1 mouse cellular context compared by ENCODE assay signal in the genomic region with DNA sequence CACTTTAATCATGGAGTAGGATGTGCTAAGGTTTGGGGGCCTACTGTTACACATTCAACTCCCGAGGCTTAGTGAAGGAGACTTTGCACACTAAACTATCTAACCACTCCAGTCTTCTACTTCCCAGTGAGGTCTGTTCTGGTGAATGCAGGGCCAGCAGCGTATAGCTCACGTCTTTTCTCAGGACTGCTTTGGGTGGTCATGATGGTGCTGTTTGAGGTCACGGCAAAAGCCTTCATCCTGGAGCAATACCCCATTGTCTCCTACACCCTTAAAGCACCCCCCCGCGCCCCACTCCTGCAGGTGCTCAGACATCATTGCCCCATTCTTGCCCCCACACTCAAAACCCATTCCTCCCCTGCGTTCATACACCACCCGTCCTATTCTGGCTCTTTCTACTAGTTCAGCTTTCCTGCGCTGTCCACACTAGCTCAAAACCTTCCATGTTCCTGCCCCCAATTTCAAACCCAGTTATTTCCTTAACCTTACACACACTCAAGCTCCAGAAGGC.
TF ChIP-seq lines count a peak whose summit lies in the region.

No protein-coding gene starts in this region.

TF ChIP-seq in MEL, 35 proteins besides CTCF, POLR2A, EP300 and RAD21 (continued from another document):
- TF ChIP-seq JUND (IDR thresholded peaks at IDR 0.05; ENCODE audit: low read depth, low read length) (no peak), USF1 (IDR thresholded peaks at IDR 0.05; ENCODE audit: low read depth, low read length) (no peak), SMC3 (IDR thresholded peaks at IDR 0.05; ENCODE audit: low read depth, low read length) (no peak), MYB (IDR thresholded peaks at IDR 0.05; ENCODE audit: low read depth, low read length) (no peak), POLR2AphosphoS5 (IDR thresholded peaks at IDR 0.05; ENCODE audit: borderline replicate concordance, low read depth, low read length) (no peak), ZC3H11A (IDR thresholded peaks at IDR 0.05; ENCODE audit: low read depth, low read length) (no peak), TAL1 (IDR thresholded peaks at IDR 0.05; ENCODE audit: low read length) (no peak), GABPA (IDR thresholded peaks at IDR 0.05; ENCODE audit: low read depth, low read length) (no peak), NELFE (IDR thresholded peaks at IDR 0.05; ENCODE audit: low read depth, low read length) (no peak), KAT2A (conservative IDR thresholded peaks at IDR 0.05; ENCODE audit: low read depth, low read length) (no peak), MAFK (IDR thresholded peaks at IDR 0.05; ENCODE audit: borderline replicate concordance, low read depth, low read length) (no peak), MXI1 (IDR thresholded peaks at IDR 0.05; ENCODE audit: low read depth, low read length) (no peak), TCF12 (IDR thresholded peaks at IDR 0.05; ENCODE audit: low read depth, low read length) (no peak)
